Mouse (Mus musculus) v-Abl transformed pro-B cells (cell line): ENCODE data around the gene Gm21985.
"Not testable (repeated sequence)": the region's sequence is repeated elsewhere in the genome, so short reads cannot be mapped to it uniquely, and the experiment has no call there.

Source experiments
- in situ Hi-C, 2 experiments: fragments of 400-800 bp; cut with MboI; formaldehyde crosslinking; loops; one replicate each; pipeline ENCODE4 v1.15.1; 2025; ENCODE audit not compliant: unreplicated experiment in 2 of 2

Gm21985 gene

DNA sequence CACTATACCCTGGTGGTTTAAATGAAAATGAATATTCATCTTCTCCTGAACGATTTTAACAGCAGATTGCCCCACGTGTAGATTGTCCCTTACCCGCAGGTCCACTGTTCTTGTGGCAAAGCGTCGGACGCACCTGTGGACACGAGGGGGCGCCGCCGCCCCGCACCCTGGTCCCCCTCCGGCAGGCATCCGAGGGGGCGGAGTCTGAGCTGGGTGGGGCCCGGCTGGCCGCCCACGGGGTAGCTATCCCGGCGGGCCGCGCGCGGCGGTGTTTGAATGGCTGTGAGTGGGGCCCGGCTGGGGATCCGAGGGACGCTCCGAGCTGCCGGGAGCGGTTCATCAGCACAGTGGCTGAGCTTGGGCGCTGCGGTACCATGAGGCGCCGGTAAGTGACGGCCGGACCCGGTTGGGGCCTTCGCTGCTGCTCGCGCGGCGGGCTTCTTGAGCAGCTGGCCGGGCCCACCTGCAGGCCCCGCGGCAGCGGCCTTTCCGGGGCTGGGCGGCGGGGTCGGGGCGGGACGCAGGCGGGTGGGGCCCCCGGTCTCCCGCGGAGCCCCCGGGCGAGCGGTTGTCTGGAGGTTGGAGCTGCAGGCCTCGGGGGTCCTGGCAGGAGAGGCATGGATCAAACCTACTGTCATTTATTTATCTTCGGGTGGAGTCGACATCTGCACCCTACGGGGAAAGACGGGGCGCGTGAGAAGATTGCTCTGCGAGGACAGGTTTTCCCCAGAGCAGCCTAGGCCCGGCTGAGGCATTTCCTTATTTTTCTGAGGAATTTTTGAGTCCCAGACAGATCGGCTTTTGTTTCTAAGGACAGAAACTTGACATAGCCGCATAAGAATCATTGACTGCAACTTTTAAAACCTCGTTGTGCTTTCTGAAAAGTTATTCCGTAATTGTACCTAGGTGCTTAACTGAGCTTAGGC lies 113.1 kb downstream of the Gm21985 start, which contains the start of gene Katnbl1:
TSS of gene Katnbl1 (plus strand) at position 239 of the 926 bp plus-strand sequence.
- in situ Hi-C loops: loop anchor here (5.0 to 25.0 kb wide), 4 partner anchors 98 to 1458 kb away; partner anchors contain the start of genes Arhgap11a (in 1 of the 2), Chrm5 (in 1 of the 2) and Scg5 (in 1 of the 2)

- in situ Hi-C loops: loop anchor here in 1 of 2 experiments (25.0 kb wide), 2 partner anchors 382 to 1457 kb away; partner anchors contain the start of genes Arhgap11a and Scg5
Measured at GRCm38 (mm10) chr2:112380131-112380530, 114.0 kb downstream of the Gm21985 start.

- in situ Hi-C loops: loop anchor here in 1 of 2 experiments (25.0 kb wide), 2 partner anchors 381 to 1456 kb away; partner anchors contain the start of genes Arhgap11a and Scg5
Measured at GRCm38 (mm10) chr2:112381219-112381618, 115.1 kb downstream of the Gm21985 start.

DNA sequence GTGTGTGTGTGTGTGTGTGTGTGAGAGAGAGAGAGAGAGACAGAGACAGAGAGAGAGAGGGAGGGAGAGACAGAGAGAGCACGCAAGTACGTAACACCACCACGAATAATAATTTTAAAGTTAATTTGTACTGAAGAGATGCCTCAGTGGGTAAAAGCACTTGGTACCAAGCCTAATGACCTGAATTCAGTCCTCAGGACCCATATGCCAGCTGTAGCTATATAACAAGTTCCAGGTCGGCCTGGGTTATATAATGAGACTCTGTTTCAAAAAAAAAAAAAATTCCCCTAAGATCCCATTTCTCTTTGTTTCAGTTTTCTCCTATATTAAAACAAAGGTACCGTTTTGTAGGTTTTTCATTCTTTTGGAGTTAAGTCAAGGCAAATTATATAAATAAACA lies 124.7 kb downstream of the Gm21985 start:
- in situ Hi-C loops: loop anchor here (5.0 to 25.0 kb wide), 4 partner anchors 36 to 1446 kb away; partner anchors contain the start of genes Arhgap11a (in 1 of the 2) and Scg5 (in 1 of the 2)

- in situ Hi-C loops: loop anchor here (5.0 to 25.0 kb wide), 4 partner anchors 36 to 1446 kb away; partner anchors contain the start of genes Arhgap11a (in 1 of the 2) and Scg5 (in 1 of the 2)
Measured at GRCm38 (mm10) chr2:112391346-112392000, 125.4 kb downstream of the Gm21985 start.

DNA sequence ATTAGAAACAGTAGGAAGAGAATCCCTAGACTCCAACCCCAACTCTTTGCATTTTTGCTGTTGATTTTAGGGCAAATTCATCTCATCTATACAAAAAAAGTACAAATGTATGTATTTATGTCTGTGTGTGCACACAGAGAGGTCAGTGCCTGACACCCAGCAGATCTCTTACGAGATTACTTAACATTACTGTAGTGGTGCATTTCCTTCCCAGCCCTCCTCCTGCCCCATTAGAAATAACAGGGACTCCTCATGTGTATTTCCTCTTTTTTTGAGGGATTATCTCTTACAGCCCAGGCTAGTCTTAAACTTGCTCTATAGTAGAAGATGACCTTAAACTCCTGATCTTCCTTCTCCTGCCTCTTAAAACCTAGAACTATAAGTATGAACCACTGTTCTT lies 126.6 kb downstream of the Gm21985 start:
- in situ Hi-C loops: loop anchor here (5.0 to 25.0 kb wide), 4 partner anchors 35 to 1445 kb away; partner anchors contain the start of genes Arhgap11a (in 1 of the 2) and Scg5 (in 1 of the 2)

DNA sequence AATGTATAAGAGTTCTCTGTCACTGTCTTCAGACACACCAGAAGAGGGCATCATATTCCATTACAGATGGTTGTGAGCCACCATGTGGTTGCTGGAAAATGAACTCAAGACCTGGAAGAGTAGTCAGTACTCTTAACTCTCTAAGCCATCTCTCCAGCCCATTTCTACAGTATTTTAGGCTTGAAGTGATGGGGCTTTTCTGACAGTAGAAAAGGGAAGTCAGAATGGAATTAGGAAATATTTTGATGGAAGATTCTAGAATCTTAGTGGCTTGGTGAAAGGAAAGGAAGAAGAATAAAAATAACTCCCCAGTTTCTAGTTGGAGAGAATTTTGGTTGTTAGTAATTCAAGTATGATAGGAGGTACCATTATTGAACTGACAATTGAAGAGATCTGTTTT lies 127.8 kb downstream of the Gm21985 start:
- in situ Hi-C loops: loop anchor here (5.0 to 25.0 kb wide), 4 partner anchors 33 to 1443 kb away; partner anchors contain the start of genes Arhgap11a (in 1 of the 2) and Scg5 (in 1 of the 2)

DNA sequence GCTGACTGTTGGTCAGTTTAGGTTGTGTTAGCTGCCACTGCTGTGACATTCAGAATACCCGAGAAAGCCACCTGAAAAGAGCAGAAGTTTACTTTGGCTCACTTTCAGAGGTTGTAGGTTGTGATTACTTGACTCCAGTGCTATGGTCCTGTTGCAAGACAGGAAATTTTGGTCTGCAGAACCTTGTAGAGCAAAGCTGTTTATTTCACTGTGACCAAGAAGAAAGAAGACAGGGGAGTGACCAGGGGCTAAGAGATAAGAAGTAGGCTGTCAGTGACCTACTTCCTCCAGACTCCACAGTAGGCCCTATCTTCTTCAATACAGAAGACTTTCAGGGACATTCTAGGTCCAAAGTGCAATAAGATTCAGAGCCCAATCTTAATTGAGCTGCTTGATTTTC lies 130.5 kb downstream of the Gm21985 start:
- in situ Hi-C loops: loop anchor here in 1 of 2 experiments (25.0 kb wide), 2 partner anchors 366 to 1441 kb away; partner anchors contain the start of genes Arhgap11a and Scg5

GRCm38 (mm10) chr2:112407030-112407429 lies 140.9 kb downstream of the Gm21985 start:
- in situ Hi-C loops: no loop called here

DNA sequence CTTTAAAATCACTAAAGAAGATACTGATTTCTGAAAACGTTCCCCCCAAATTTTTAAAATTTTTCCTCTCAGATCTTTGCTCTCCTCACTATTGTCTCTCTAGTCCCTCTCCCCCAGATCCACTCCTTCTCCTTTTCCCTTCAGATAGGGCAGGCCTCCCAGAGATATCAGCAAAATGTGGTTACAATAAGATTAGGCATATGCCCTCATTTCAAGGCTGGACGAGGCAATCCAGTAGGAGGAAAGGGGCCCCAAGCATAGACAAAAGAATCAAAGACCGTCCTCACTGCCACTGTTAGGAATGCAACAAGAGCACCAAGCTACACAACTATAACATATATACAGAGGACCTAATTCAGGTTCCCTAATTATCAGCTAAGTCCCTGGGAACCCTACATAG lies 159.2 kb downstream of the Gm21985 start:
- in situ Hi-C loops: loop anchor here in 1 of 2 experiments (5.0 kb wide), 1 partner anchor 33 kb away; no protein-coding TSS in a partner anchor

- in situ Hi-C loops: loop anchor here in 1 of 2 experiments (5.0 kb wide), 1 partner anchor 36 kb away; no protein-coding TSS in a partner anchor
Measured at GRCm38 (mm10) chr2:112428534-112428933, 162.4 kb downstream of the Gm21985 start.

GRCm38 (mm10) chr2:112429665-112430064 lies 163.6 kb downstream of the Gm21985 start:
- in situ Hi-C loops: loop anchor here in 1 of 2 experiments (5.0 kb wide), 1 partner anchor 37 kb away; no protein-coding TSS in a partner anchor

DNA sequence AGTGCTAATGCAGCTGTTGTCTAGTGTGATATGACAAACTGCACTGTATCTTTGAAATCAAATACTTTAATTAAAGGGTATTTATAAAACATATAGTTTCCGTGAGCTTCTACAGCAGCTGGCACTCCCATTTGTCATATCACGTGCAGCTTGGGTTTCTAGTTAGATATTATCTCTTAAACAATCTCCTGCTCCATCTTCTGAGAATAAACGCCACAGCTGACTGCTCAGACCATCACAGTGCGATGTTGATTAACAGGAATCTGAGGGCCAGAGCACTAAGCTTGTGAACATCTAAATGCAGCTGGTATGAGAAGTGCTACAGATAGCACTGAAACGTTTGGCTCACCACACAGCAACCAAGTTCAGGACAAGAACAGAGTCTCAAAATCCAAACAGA lies 164.3 kb downstream of the Gm21985 start:
- in situ Hi-C loops: no loop called here

DNA sequence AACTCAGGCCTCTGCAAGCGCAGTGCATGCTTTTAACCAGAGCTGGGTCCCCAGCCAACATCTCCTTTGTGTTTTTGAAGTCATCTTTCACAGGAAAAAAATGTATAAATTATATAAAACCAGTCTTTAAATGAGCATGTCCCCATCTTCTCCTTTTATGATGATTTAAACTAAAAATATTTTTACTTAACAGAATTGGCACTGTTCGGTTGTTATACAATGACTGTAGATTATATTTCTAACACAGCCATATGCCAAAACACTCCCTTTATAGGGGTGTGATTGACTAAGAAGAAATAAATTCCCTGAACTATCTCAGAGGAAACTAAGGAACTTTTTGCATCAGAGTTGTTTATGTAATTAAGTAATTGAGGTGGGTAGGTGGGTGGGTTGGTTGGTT lies 166.4 kb downstream of the Gm21985 start:
- in situ Hi-C loops: no loop called here

- in situ Hi-C loops: no loop called here
Measured at GRCm38 (mm10) chr2:112433359-112433758, 167.2 kb downstream of the Gm21985 start.

DNA sequence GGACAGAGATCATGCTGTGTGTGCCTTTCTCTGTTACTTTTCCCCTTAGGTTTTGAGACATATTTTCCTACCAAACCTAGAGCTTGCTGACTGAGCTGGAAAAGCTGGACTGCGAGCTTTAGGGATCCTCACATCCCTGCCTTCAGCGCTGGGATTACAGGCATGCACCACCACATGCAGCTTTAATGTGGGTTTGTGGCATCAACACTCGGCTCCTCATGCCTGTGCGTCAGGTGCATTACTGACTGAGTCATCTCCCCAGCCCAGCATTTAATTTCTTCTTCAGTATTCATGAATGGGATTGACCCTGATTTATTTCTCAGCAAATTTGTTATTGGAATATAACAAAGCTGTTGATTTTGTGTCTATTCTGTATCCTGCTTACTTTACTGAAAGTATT lies 170.2 kb downstream of the Gm21985 start:
- in situ Hi-C loops: loop anchor here in 1 of 2 experiments (5.0 kb wide), 1 partner anchor 44 kb away; no protein-coding TSS in a partner anchor

DNA sequence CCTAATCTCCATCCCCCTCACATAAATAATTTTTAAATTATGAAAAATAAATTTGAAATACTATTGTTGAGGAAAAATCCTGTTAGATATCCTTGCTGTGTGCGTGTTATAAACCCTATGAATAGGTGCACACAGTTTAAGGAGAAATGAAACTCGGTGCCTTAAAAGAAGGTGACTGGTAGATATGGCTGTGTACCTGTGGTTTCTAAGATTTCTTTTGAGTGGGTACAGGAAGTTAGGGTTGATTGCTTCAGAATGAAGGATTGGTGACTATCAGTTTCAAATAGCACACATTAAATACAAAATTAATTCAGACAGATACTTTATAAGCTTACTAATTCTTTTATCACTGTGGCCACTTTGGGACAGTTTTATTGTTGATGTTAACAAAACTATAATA lies 171.5 kb downstream of the Gm21985 start:
- in situ Hi-C loops: loop anchor here in 1 of 2 experiments (5.0 kb wide), 1 partner anchor 45 kb away; no protein-coding TSS in a partner anchor

DNA sequence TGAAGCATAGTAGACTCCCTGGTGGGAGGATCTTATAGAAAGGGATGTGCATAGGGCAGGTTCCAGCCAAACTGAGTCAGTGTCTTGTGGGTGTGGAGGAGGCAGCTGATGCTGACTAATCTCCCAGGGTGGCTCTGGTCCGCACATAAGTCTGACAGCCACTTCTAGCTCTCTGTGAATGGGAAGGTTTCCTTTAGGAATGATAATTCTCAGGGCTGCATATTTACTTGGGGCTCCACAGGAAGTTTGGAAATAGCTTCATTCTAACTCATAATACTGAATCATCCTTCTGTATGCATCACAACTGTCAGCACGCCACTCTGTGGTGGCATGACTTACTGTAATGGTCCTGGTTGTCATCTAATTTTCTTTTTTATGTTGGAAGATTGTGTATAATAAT lies 177.4 kb downstream of the Gm21985 start:
- in situ Hi-C loops: no loop called here

GRCm38 (mm10) chr2:112445511-112445910 lies 179.4 kb downstream of the Gm21985 start:
- in situ Hi-C loops: no loop called here

- in situ Hi-C loops: not testable (repeated sequence)
Measured at GRCm38 (mm10) chr2:112448046-112448445, 181.9 kb downstream of the Gm21985 start.
